ENCODE assay signal across 21 mouse cellular contexts in genomic region chr16:39071431-39071830, GRCm38 (mm10).
A peak's percentile ranks its signal among the peaks of the same experiment; 100 is the strongest.
DNase-seq lines count a peak whose midpoint lies in the region; ATAC-seq and TF ChIP-seq lines count a peak whose summit lies in the region.
"Had no signal": no experiment of that assay in that cellular context is flagged by ENCODE, and none has a peak within 500 bp of the region (broad histone marks: within the 10 kb centered on the region; RNA-seq: fewer than 3 reads in every experiment).

No protein-coding gene starts in this region.

- no peak for TF ChIP-seq POLR2A in brain, embryonic 14.5 days (IDR thresholded peaks at IDR 0.05; ENCODE audit: borderline replicate concordance, extremely low read depth, insufficient read depth, insufficient read length, poor library complexity, severe bottlenecking)

- no peaks in the 10 kb centered on the region for H3K36me3 ChIP-seq in forebrain, embryonic 12.5 days (replicated peaks)
- no peaks in the 10 kb centered on the region for H3K36me3 ChIP-seq in forebrain, embryonic 14.5 days (ENCODE audit: control insufficient read depth, insufficient read depth, low read length)
- H3K36me3 ChIP-seq: embryonic facial prominence, embryonic 15.5 days; heart, embryonic 10.5 days had no signal

- no peak overlapping the region for H3K9ac ChIP-seq in forebrain, embryonic 12.5 days
- H3K9ac ChIP-seq in forebrain, embryonic 14.5 days (ENCODE audit: low read length) = no peak overlapping the region
- H3K9ac ChIP-seq: embryonic facial prominence, embryonic 15.5 days had no signal

- H3K4me1 ChIP-seq in forebrain, embryonic 12.5 days = peaks cover 5% of the 10 kb centered on the region; the same call in 1 of the 2 replicates
- H3K4me1 ChIP-seq in forebrain, embryonic 14.5 days (ENCODE audit: control insufficient read depth, insufficient read depth, low read length) = no peaks in the 10 kb centered on the region
- H3K4me1 ChIP-seq: embryonic facial prominence, embryonic 15.5 days; heart, embryonic 10.5 days had no signal

- ATAC-seq in forebrain, embryonic 12.5 days (ENCODE audit: low FRiP score) = 0 out of 2 replicates have a peak, but pooled peaks have one; percentile 30
- no peak for ATAC-seq in forebrain, embryonic 14.5 days
- ATAC-seq: forebrain, embryonic 16.5 days; hindbrain, embryonic 16.5 days had no signal

- no peak overlapping the region for H3K4me2 ChIP-seq in forebrain, embryonic 12.5 days
- no peak overlapping the region for H3K4me2 ChIP-seq in forebrain, embryonic 14.5 days (ENCODE audit: low read length)
- H3K4me2 ChIP-seq: embryonic facial prominence, embryonic 15.5 days had no signal

- H3K4me3 ChIP-seq in forebrain, embryonic 12.5 days (replicated peaks) = no peak overlapping the region
- H3K4me3 ChIP-seq in forebrain, embryonic 14.5 days (ENCODE audit: low read depth, low read length) = no peak overlapping the region
- no peak overlapping the region for H3K4me3 ChIP-seq in layer of hippocampus, adult 2 months
- H3K4me3 ChIP-seq: embryonic facial prominence, embryonic 15.5 days; erythroblast, embryonic 14.5 days; heart, embryonic 10.5 days had no signal

- no peaks in the 10 kb centered on the region for H3K27me3 ChIP-seq in forebrain, embryonic 12.5 days
- H3K27me3 ChIP-seq in forebrain, embryonic 14.5 days (replicated peaks; ENCODE audit: control insufficient read depth, insufficient read depth, low read length) = no peaks in the 10 kb centered on the region
- H3K27me3 ChIP-seq: embryonic facial prominence, embryonic 15.5 days had no signal

- 43% methylated on average over 3 of the region's 3 CpGs for WGBS in forebrain, embryonic 12.5 days
- WGBS in forebrain, embryonic 14.5 days = 44% methylated on average over 3 of the region's 3 CpGs

- no peak for TF ChIP-seq CTCF in layer of hippocampus, adult 2 months (conservative IDR thresholded peaks at IDR 0.05)
- TF ChIP-seq CTCF in brain, embryonic 14.5 days (IDR thresholded peaks at IDR 0.05; ENCODE audit: borderline replicate concordance, extremely low read depth, insufficient read depth, insufficient read length) = no peak

- no peak for DNase-seq in forebrain, embryonic 14.5 days (ENCODE audit: low spot score)
- no peak for DNase-seq in layer of hippocampus, adult 2 months (ENCODE audit: low spot score in 2 of 2)
- DNase-seq in layer of hippocampus, postnatal 36 days = no peak
- peak; percentile 45 for DNase-seq in brain, embryonic 14.5 days (ENCODE audit: low read depth)
- DNase-seq in retina, postnatal 1 day = peak; percentile 94
- DNase-seq in left cerebral cortex, adult 9 months (ENCODE audit: low spot score in 2 of 2) = no peak
- DNase-seq: adrenal gland, adult 8-10 months; adrenal gland, postnatal 36 days; cerebellum, adult 11 months; cerebellum, adult 8-10 months; cerebellum, postnatal 25 days; gastrocnemius, postnatal 10 days; heart, adult 18-20 months; heart, postnatal 10 days; kidney, adult 11 months had no signal

- no peaks in the 10 kb centered on the region for H3K9me3 ChIP-seq in forebrain, embryonic 12.5 days
- H3K9me3 ChIP-seq in forebrain, embryonic 14.5 days (replicated peaks; ENCODE audit: control insufficient read depth, low read length) = no peaks in the 10 kb centered on the region
- H3K9me3 ChIP-seq: embryonic facial prominence, embryonic 15.5 days; heart, embryonic 10.5 days had no signal

- no peak overlapping the region for H3K27ac ChIP-seq in forebrain, embryonic 12.5 days
- no peak overlapping the region for H3K27ac ChIP-seq in forebrain, embryonic 14.5 days (ENCODE audit: low read depth, low read length)
- H3K27ac ChIP-seq in layer of hippocampus, adult 2 months = peak overlapping the region; percentile 28; the same call in 1 of the 2 replicates
- H3K27ac ChIP-seq: embryonic facial prominence, embryonic 15.5 days; heart, embryonic 10.5 days had no signal

Comparison
In these comparisons a context has a peak if more than half of its experiments do, and no peak if none do; other contexts are left out.
1. DNase-seq: peak in brain, embryonic 14.5 days (single experiment) and retina, postnatal 1 day (single experiment); none in forebrain, embryonic 14.5 days (single experiment), layer of hippocampus, adult 2 months (0 of 2), layer of hippocampus, postnatal 36 days (0 of 2) and left cerebral cortex, adult 9 months (0 of 2).